Mouse (Mus musculus): ENCODE results near the gene Olfr1344.
"Not testable (repeated sequence)": the region's sequence is repeated elsewhere in the genome, so short reads cannot be mapped to it uniquely, and the experiment has no call there.

The Olfr1344 gene

DNA sequence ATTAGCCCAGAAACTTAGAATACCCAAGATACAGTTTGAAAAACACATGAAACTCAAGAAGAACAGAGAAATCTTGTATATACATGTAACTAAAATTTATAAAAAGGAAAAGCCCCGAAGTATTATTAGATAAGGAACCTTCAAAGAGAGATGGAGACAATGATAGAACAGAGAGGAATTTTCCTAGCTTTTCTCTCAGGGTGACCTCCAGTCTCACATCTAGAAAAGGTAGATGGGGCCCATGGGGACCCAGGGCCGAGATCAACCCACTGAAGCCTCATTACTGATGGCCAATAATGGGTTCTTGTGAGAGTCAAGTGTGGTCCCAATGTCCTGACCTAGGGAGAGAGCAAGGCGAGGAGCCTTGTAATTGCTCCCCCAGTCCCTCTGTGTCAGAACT, at the start of gene Olfr1344:
Gene Olfr1344 (plus strand): TSS at position 301 of the 400 bp plus-strand sequence.
- DNase-seq (ENCODE audit: low read depth, low spot score), result no peak

DNA sequence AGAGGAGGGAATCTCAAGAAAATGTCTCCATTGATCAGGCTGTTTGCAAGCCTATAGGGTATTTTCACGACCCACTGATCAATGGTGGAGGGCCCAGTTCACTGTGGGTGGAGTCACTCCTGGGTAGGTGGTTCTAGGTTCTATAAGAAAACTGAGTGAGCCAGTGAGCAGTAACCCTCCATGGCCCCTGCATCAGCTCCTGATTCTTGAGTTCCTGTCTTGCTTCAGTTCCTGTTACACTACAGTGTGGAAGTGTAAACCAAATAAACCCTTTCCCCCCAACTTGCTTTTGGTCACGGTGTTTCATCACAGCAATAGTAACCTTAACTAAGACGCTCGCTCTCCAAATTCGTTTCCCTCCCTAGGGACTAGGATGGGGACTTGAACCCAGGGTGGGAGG, 49.5 kb upstream of the Olfr1344 start:
- DNase-seq (ENCODE audit: low read depth, low spot score), result no peak

DNA sequence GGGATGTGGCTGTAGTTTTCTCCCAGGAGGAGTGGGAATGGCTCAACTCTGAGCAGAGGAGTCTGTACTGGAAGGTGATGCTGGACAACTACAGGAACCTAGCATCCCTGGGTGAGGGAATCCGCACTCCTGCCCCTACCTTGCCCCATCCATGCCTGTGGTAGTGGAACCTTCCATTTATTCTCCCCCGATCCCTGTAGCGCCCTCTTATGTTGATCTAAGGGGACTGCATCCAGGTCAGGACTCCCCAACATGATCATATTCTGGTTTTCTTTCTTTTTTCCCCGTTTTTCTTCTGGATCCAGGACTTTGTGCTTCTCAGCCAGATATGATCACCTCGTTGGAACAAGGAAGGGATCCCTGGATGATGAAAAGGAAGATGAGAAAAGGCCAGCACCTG, 49.0 kb upstream of the Olfr1344 start:
- DNase-seq (ENCODE audit: low read depth, low spot score), result no peak

DNA sequence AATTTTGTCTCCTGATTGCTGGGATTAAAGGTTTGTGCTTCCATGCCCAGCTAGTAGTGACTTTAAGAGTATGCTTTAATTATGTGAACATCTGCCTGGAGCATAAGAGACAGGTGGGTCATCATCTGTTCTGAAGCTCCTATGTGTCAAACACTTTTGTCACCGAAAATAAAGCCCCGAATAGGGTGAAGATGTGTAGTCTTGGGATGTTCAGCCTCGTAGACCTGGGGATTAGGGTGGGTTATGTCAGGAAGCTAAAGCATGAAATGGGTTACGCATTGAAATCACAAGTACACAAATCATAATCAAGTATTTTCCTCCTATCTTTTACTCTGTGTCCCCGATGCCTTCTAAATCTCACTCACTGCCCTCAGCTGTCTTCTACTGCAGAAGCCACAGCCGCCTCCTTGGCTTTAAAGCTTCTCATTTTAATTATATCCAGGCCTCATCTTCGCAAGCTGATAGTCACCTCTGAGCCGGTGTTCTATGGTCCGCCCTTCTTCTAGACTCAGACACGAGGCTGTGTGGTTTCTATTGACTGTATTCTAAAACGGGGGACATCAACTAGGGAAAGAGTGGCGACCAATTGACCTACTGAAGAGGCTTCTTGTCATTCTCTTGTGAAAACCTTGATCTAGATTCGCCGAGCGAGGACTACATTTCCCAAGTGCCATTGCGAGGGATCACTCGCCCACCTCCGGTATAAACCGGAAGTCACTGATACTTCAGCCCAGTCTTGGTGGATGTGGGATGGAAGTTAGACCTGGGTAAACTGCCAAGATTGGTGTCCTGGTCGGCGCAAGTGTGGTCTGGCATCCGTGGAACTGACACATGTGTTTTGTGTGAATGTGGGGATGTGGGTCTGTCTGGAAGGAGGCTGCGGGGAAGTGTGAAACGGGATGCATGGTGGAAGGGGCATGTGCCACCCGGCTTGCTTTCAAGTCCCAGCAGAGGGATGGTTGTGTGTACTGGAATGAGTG, 40.2 kb upstream of the Olfr1344 start, which contains the start of gene Smim17:
Gene Smim17 (plus strand): TSS at position 720 of the 980 bp plus-strand sequence.
- DNase-seq (ENCODE audit: low read depth, low spot score), result peak; percentile 79

DNA sequence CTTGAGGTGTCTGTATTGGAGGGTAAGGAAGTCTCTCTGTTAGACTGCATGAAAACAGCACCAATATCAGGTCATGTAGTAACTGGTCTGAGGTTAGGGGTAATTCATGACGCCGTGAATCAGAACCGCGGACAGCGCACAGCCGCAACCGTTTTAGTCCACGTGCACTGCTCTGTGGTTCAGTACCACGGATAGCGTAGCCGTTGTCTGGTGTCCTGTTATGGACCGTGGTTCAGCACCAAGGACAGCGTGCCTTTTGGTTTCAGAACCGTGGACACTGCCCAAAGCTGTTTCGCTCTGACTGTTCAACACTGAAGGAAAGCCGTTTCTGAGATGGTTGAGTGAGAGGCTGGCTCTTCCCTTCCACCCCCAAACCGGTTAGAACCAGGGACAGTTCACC, 28.4 kb upstream of the Olfr1344 start, which contains the start of gene Gm20715:
Gene Gm20715 (plus strand): TSS at position 235 of the 400 bp plus-strand sequence.
- no peak for DNase-seq (ENCODE audit: low read depth, low spot score)

DNA sequence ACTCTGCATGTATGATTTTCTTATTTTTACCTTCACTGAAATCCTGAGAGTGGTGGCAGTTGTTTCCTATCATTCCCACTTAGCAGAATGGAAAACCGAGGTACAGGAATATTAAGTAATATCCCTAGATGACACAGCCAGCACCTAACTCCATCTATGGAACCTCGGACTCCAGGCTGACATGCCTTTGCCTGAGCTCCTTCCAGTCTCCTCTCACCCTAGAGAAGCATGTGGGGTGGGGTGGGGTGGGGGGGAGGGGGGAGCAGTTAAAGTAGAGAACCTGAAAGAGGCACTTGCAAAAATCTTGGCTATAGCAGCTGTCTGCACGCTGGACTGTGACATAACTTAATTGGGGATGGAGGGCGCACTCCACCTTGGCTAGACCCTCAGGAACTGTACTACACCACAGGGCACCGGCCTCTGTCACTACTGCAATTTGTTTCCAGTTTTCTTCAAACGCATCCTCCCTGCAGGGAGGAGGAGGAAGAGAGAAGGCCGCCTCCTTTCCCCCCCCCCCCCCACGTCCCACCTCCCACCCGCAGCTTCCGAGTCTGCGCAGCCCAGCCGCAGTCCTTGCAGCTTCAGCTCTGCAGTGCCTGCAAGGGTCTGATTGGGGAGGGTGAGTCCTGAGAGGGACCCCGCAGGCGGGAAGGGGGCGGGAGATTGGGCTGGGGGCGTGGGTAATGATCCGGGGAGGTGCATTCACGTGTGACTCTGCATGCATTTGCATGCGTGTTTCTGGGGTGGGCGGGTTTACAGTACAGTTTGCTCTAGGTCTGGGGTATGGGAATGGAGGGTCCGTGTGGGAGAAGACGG, 23.7 kb upstream of the Olfr1344 start:
- no peak for DNase-seq (ENCODE audit: low read depth, low spot score)

DNA sequence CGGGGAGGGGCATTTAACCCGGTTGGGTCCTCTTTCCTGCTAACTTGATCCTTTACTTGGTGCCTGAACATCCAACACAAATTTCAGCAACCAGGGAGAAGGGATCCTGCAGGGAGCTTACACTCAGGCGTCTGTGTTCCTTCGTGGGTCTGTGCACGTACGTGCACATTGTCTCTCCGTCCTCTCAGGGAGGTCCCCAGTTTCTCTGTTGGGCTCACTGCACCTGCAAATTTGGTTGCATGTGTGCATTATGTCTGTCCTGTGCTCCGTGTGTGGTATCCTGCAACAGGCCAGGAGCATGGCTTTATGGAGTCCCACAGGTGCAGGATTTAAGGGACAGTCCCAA, 23.1 kb upstream of the Olfr1344 start:
- DNase-seq (ENCODE audit: low read depth, low spot score), result no peak

DNA sequence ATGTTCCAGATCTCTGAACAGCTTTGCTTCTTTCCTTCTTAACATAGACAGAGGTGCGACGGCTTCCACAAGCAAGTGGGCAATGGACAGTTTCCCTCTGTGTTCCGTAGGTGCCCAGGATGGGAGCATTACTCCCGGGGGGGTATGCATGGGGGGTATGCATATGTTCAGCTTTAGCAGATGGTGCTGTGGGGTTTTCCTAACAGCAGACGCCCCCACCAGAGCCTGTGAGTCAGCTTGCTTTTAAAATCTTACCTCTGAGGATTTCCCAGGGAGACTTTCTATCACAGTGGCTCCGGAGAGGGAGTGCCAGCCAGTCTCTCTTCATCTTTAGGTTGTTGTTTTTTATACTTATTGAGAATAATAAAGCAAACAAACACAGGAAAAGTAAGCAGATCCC, 18.6 kb upstream of the Olfr1344 start:
- peak; percentile 48 for DNase-seq (ENCODE audit: low read depth, low spot score)

DNA sequence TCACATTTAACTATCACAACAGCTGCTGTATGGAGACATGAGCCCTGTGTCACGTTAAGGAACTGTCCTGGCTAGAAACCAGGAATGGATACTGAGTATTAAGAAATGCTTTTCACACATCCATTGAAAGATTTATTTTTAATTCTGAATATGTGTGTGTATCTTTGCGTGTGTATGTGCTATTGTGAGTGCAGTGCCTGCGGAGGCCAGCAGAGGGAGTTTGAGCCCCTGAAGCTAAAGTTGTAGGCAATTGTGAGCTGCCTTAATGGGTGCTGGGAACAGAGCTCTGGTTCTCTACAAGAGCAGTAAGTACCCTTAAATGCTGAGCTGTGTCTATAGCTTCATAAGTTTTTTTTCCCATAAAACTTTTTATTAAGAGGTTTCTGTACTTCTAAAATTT, 9.1 kb upstream of the Olfr1344 start:
- DNase-seq (ENCODE audit: low read depth, low spot score), result no peak

DNA sequence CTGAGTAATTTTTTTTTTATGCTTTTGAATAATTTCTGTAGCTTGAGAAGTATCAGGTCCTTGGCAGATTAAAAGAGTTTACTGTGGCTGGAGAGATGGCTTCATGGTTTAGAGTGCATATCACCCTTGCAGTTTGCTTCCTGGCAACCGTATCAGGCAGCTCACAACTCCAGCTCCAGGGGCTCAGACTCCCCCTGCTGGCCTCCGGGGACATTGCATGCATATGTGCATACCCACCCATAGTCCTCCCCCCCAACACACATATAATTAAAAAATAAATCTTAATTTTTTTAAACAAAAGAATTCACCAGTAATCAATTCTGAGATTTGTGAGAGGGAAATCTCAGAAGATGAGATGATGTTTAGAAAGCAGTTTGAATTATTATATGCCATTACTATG, 8.1 kb upstream of the Olfr1344 start:
- no peak for DNase-seq (ENCODE audit: low read depth, low spot score)

DNA sequence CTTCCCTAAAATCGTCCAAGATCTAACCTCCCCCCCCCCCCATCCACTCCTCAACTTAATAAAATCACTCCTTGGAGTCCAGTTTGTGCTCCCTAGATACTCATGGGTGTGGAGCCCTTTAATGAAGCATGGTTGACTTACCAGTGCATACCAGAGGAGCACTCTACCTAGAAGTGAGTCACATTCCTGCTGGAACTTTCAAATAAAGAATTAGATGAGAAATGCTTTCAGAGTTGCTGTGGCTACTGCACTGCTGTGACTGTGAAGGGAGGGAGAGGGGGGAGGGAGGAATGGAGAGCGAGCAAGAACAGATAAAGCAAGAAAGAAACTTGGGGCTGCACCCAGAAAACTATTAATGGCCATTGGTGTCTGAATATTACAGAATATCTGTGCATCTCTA, 2.7 kb downstream of the Olfr1344 start:
- DNase-seq (ENCODE audit: low read depth, low spot score), result no peak

DNA sequence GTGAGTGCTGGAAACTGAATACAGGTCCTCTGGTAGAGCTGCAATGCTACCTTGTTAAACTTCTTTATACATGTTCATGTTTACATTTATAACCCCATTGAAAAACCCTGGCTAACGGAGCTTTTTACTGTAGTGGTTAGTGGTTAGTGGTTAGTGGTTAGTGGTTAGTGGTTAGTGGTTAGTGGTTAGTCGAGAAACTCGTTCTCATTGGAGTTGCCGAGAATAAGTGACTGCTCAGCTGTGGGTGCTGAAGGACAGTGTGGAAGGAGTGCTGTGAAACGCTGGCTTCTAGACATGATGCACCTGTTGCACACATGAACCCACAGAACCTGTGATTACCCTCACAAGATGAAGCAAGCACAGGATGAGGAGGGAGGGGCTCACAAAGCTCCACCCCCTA, 9.3 kb downstream of the Olfr1344 start:
- no peak for DNase-seq (ENCODE audit: low read depth, low spot score)

DNA sequence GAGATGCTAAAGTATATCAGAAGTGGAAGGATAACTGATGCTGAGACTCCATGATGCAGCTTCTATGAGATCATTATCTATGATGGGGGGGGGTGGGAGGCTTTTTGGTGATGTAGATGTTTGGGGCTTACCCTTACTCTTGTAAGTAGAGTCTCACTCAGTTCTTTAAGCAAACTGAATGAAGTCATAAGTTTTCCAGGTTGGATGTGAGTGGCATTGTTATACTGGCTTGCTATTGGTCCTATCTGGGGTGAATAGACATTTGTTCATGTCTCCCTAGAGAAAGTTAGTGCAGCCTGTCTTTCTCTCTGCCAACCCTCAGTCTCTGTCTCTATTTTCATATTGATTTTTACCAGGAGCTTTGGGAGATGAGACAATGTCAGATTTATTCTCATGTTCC, 17.4 kb downstream of the Olfr1344 start, which contains the start of gene Olfr1336:
Gene Olfr1336 (plus strand): TSS at position 301 of the 400 bp plus-strand sequence.
- DNase-seq (ENCODE audit: low read depth, low spot score), result no peak

DNA sequence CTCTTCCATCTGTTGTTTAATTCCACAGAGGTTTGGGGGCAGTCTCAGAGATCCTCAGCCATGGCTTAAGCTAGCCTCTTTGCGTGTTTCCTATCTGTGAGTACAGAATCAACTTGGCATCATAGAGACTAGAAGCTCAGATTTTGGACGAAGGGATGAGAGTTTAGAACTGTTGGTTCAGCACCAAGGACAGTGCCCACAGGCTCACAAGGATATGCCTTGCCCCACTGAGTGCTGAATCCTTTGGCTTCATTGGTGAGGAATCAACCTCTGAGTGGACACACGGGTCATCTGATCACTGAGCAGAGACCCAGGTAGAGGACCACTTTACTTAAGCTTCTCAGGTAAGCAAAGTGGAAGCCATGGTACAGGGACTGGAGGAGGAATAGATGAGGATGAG, 17.9 kb downstream of the Olfr1344 start:
- DNase-seq (ENCODE audit: low read depth, low spot score), result no peak

DNA sequence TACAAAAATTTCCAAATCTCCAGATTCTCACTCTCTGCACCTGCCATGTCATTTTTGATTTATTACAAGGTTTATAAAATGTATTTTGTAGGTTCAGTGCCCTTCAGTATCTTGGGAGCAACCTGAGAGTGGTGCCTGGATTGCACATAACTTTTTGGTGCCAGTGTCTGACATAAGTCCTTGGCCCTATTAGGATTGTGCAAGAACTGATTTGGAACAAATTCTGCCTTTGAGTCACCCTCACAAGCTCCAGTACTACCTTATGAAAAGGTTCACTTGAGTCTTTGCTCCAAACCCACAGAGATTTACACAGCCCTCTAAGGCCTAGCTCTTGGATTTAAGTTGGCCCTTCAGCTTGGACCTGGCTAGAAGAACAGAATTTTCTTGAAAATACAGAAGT, 28.5 kb downstream of the Olfr1344 start, which contains the start of gene Olfr1346:
Gene Olfr1346 (plus strand): TSS at position 151 of the 400 bp plus-strand sequence.
- DNase-seq (ENCODE audit: low read depth, low spot score), result no peak

DNA sequence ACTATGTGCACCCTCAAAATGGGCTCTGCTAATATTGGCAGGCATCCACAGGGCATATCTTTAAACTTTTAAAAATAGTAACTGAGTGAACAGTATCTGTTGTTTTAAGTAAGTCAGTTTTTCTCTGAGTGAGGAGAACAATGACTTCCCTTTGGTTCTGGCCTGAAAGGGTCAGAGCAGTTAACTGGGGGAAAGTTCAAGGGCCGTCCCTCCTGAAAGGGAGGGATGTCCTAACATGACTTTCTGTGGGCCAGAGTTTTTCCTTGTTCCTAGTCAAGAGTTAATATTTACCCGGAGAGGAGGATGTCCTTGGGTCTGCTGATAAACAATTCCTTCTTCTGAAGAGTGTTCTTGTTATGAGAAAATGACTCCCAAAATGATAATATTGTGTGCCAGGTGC, 39.1 kb downstream of the Olfr1344 start:
- not testable (repeated sequence) for DNase-seq (ENCODE audit: low read depth, low spot score)

DNA sequence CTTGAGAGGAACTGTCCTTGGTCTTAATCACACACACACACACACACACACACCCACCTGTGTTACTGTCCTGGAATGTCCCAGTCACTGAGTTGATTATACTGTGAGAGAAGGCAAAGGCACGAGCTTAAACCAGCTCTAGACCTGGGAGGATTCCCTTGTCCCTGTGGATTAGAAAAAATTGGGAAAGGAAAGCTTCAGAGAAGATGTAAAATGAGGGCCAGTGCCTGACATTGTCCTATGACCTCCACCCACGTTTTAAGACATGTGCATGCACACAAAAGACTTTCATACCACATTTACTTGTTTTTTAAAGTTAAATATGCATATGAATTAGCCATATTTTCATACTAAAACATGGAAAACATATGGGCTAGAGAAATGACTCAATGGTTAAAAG, 48.4 kb downstream of the Olfr1344 start, which contains the start of gene Olfr5:
Gene Olfr5 (minus strand): TSS at position 101 of the 400 bp plus-strand sequence.
- DNase-seq (ENCODE audit: low read depth, low spot score), result no peak
